Mouse (Mus musculus) liver, postnatal 0 days (tissue): ENCODE results near the gene Gtpbp1. TPM values are rescaled to one million over a fixed set of nuclear protein-coding genes. Genes with fewer than 3 reads are reported as not detected.

ENCODE experiments used
- ATAC-seq: fragments of 200-750 bp; cut with Nextera tagmentation; 2 replicates; pipeline ENCODE4 v1.8.0; 2017; ENCODE audit warnings: mild to moderate bottlenecking, moderate library complexity
- DNase-seq: peaks from one replicate; pipeline ENCODE4 v3.0.0-alpha.2; 2016
- H3K27ac ChIP-seq: fragments of 300-500 bp; sonication (generic); 2 replicates; pipeline ENCODE4 v1.5.1; 2014; ENCODE audit warnings: antibody characterized with exemption, moderate library complexity, mild to moderate bottlenecking, low read depth
- H3K27me3 ChIP-seq: fragments of 300-500 bp; sonication (generic); 2 replicates; pipeline ENCODE4 v1.6.1; 2014; ENCODE audit warnings: low read length, control low read depth, mixed read lengths; ENCODE audit not compliant: insufficient read depth
- H3K36me3 ChIP-seq: fragments of 300-500 bp; sonication (generic); replicated peaks from 2 replicates; pipeline ENCODE4 v1.6.1; 2014; ENCODE audit warnings: mild to moderate bottlenecking, control low read depth, low read length, moderate library complexity, mixed read lengths; ENCODE audit not compliant: insufficient read depth
- H3K4me1 ChIP-seq: fragments of 300-500 bp; sonication (generic); 2 replicates; pipeline ENCODE4 v1.6.1; 2014; ENCODE audit warnings: antibody characterized with exemption, mild to moderate bottlenecking, control low read depth; ENCODE audit not compliant: insufficient read depth
- H3K4me2 ChIP-seq: fragments of 300-500 bp; sonication (generic); 2 replicates; pipeline ENCODE4 v1.6.1; 2014; ENCODE audit warnings: low read depth, mild to moderate bottlenecking, low read length, moderate library complexity, mixed read lengths
- H3K4me3 ChIP-seq: fragments of 300-500 bp; sonication (generic); 2 replicates; pipeline ENCODE4 v1.5.1; 2014; ENCODE audit warnings: low read depth, low read length
- H3K9ac ChIP-seq: fragments of 300-500 bp; sonication (generic); replicated peaks from 2 replicates; pipeline ENCODE4 v1.6.1; 2014; ENCODE audit warnings: mild to moderate bottlenecking, moderate library complexity
- H3K9me3 ChIP-seq: fragments of 300-500 bp; sonication (generic); 2 replicates; pipeline ENCODE4 v1.6.1; 2016; ENCODE audit warnings: mild to moderate bottlenecking, control low read depth, low read length, mixed read lengths
- CTCF ChIP-seq: sonication (generic); IDR thresholded peaks from 2 replicates; pipeline ENCODE4 v1.5.1; 2016; ENCODE audit warnings: antibody characterized with exemption, low read depth
- EP300 ChIP-seq: IDR thresholded peaks from 2 replicates; pipeline ENCODE4 v1.6.1; 2016; ENCODE audit warnings: antibody characterized with exemption, low read depth, mild to moderate bottlenecking
- WGBS: fragments of 180-500 bp; shearing (Covaris S2); extraction: QIAGEN DNeasy Blood & Tissue Kit; methylation state at CpG from one replicate; pipeline ENCODE4 v1.1.7; 2014; ENCODE audit not compliant: insufficient replicate concordance; 5-methylcytosine and 5-hydroxymethylcytosine counted together
- polyA plus RNA-seq: library from polyadenylated mRNA; unstranded; fragments of >200 nt; fragmentation: Nextera tagmentation; extraction: Ambion mirVana; gene quantifications from 2 replicates; pipeline ENCODE4 v1.2.1, GENCODE M21; 2015

Gtpbp1 gene
- polyA plus RNA-seq, 1 experiment from 2014 or later: 16.8 TPM

- Histone ChIP-seq H3K36me3 (peaks cover 3% of the 10 kb centered on the region), H3K9me3 (no peaks in the 10 kb centered on the region), H3K4me1 (peaks cover 54% of the 10 kb centered on the region), H3K4me3 (peak overlapping the region; percentile 88), H3K4me2 (peak overlapping the region; percentile 92), H3K27ac (peak overlapping the region; percentile 99), H3K27me3 (no peaks in the 10 kb centered on the region), H3K9ac (peak overlapping the region; percentile 98)
- TF ChIP-seq CTCF (no peak), EP300 (peak; percentile 43; the same call in 1 of the 2 replicates)
- 60% methylated on average over 6 of the region's 6 CpGs for WGBS
- DNase-seq (peak; percentile 46), ATAC-seq (peak; percentile 43)
These were observed 7.5 kb upstream of the Gtpbp1 start for GRCm38 (mm10) chr15:79683146-79683545.

DNA sequence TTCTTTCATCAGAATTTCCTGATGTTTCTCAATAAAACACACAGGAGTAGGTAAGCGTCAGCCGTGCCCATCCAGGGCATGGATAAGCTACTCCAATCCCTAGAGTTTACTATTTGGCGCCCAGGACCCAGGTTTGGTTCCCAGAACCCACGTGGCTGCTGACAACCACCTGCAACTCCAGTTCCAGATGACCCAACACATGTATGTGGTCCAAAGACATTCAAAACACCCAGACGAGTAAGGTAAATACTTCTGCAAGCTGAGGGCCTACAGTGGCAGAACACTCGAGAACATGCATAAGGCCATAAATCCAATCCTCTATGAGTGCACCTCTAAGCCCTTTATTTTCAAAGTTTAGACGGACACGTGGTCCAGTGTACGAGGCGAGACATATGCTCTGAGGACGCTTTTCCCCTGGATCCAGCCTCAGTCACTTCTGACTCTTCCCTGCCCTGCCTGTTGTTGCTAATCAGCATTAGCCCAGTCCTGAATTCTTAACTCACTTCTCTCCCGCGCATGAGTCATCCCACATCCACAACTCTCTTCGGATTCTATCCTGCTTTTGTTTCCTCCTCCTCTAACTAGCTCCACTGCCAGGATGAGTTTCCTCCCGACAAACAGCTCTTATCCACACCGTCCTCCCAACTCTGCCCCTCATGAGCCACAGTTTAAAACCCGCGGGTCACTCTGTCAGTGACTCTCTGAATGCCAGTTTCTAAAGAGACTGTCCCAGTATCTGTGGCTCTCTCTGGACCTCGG is 6.8 kb upstream of the Gtpbp1 start:
- Histone ChIP-seq H3K4me2 (peak overlapping the region; percentile 92), H3K27me3 (no peaks in the 10 kb centered on the region), H3K9ac (peak overlapping the region; percentile 98), H3K27ac (peak overlapping the region; percentile 99), H3K9me3 (no peaks in the 10 kb centered on the region), H3K36me3 (peaks cover 3% of the 10 kb centered on the region), H3K4me1 (peaks cover 54% of the 10 kb centered on the region), H3K4me3 (peak overlapping the region; percentile 88)
- no peak for TF ChIP-seq EP300
- TF ChIP-seq CTCF: no peak
- DNase-seq: no peak
- 0 out of 2 replicates have a peak, but pooled peaks have one; percentile 5 for ATAC-seq
- WGBS: 52% methylated on average over 19 of the region's 19 CpGs

GRCm38 (mm10) chr15:79684616-79685015 is 6.0 kb upstream of the Gtpbp1 start:
- Histone ChIP-seq H3K9ac (peak overlapping the region; percentile 98), H3K4me2 (peak overlapping the region; percentile 92), H3K27ac (peak overlapping the region; percentile 99), H3K27me3 (no peaks in the 10 kb centered on the region), H3K4me3 (peak overlapping the region; percentile 88), H3K9me3 (no peaks in the 10 kb centered on the region), H3K36me3 (peaks cover 3% of the 10 kb centered on the region; the same call in 1 of the 2 replicates), H3K4me1 (peaks cover 60% of the 10 kb centered on the region)
- DNase-seq (no peak), ATAC-seq (no peak)
- 81% methylated on average over 6 of the region's 6 CpGs for WGBS
- no peak for TF ChIP-seq CTCF
- no peak for TF ChIP-seq EP300

DNA sequence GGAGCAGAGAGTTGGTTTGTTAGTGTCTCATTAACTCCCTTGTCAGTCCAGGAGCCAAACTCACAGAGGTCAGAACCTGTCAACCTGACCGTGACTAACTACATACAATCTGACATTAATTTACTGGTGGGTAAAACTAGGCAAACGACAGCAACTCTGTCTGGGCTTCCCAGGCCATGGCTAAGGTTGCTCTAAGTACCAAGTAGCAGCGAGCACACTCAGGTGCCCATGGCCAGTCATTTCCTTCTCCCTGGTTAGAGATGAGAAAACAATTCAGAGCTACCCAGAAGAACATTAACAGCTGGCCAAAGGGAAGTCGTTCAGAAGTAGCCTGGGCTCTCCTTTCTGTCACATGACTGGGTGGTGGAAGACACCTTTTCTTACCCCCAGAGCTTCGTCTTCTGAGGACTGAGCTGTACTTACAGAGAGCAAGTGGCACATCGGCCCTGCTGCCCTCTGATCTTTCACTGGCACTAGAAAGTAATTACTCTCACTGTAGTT is 5.5 kb upstream of the Gtpbp1 start:
- ATAC-seq: no peak
- H3K27ac ChIP-seq: peak overlapping the region; percentile 99
- 25% methylated on average over 6 of the region's 6 CpGs for whole genome bisulfite sequencing

GRCm38 (mm10) chr15:79686046-79686869 is 4.4 kb upstream of the Gtpbp1 start:
- ATAC-seq (no peak), DNase-seq (no peak)
- H3K27ac ChIP-seq: peak overlapping the region; percentile 99

More for the DNA sequence above, 5.5 kb upstream of the Gtpbp1 start:
- DNase-seq: no peak
- no peaks in the 10 kb centered on the region for H3K9me3 ChIP-seq
- peaks cover 3% of the 10 kb centered on the region; the same call in 1 of the 2 replicates for H3K36me3 ChIP-seq
- no peaks in the 10 kb centered on the region for H3K27me3 ChIP-seq
- H3K9ac ChIP-seq: peak overlapping the region; percentile 98
- H3K4me2 ChIP-seq: peak overlapping the region; percentile 92
- H3K4me1 ChIP-seq: peaks cover 65% of the 10 kb centered on the region
- TF ChIP-seq EP300 (no peak), CTCF (no peak)
- H3K4me3 ChIP-seq: peak overlapping the region; percentile 88

GRCm38 (mm10) chr15:79687175-79687574 is 3.5 kb upstream of the Gtpbp1 start:
- H3K27ac ChIP-seq: peak overlapping the region; percentile 99
- WGBS: under 1% methylated on average over 26 of the region's 33 CpGs
- H3K4me1 ChIP-seq: peaks cover 62% of the 10 kb centered on the region
- H3K4me3 ChIP-seq: peak overlapping the region; percentile 88
- no peaks in the 10 kb centered on the region for H3K9me3 ChIP-seq
- ATAC-seq (no peak), DNase-seq (no peak)
- peak overlapping the region; percentile 98 for H3K9ac ChIP-seq
- peak overlapping the region; percentile 92 for H3K4me2 ChIP-seq
- TF ChIP-seq CTCF (no peak), EP300 (no peak)
- H3K27me3 ChIP-seq: no peaks in the 10 kb centered on the region
- H3K36me3 ChIP-seq: no peaks in the 10 kb centered on the region; the same call in 1 of the 2 replicates

More at GRCm38 (mm10) chr15:79686046-79686869, 4.4 kb upstream of the Gtpbp1 start:
- peak overlapping the region; percentile 92 for H3K4me2 ChIP-seq
- peak overlapping the region; percentile 98 for H3K9ac ChIP-seq
- H3K9me3 ChIP-seq: no peaks in the 10 kb centered on the region
- H3K27me3 ChIP-seq: no peaks in the 10 kb centered on the region
- 6% methylated on average over 15 of the region's 15 CpGs for WGBS
- peak overlapping the region; percentile 88 for H3K4me3 ChIP-seq
- peaks cover 58% of the 10 kb centered on the region for H3K4me1 ChIP-seq
- no peaks in the 10 kb centered on the region; the same call in 1 of the 2 replicates for H3K36me3 ChIP-seq
- peak; percentile 62; the same call in 1 of the 2 replicates for TF ChIP-seq EP300
- TF ChIP-seq CTCF: no peak
